Mouse (Mus musculus) G1E-ER4 (cell line): ENCODE results near the gene Wdr48. TPM values are rescaled to one million over a fixed set of nuclear protein-coding genes. Genes with fewer than 3 reads are reported as not detected.

Experiments used
- GATA1 ChIP-seq: IDR thresholded peaks from one replicate; pipeline ENCODE4 v1.8.0; 2012; ENCODE audit warnings: low read length, inconsistent platforms
- polyA plus RNA-seq: library from polyadenylated mRNA; stranded (reverse); fragments of >175 nt; gene quantifications from 2 replicates; pipeline ENCODE4 v1.2.3, GENCODE M21; 2012

The Wdr48 gene
- polyA plus RNA-seq, 1 experiment = 29.5 TPM

GRCm38 (mm10) chr9:119943326-119943725, 48.6 kb downstream of the Wdr48 start:
- no peak for TF ChIP-seq GATA1

DNA sequence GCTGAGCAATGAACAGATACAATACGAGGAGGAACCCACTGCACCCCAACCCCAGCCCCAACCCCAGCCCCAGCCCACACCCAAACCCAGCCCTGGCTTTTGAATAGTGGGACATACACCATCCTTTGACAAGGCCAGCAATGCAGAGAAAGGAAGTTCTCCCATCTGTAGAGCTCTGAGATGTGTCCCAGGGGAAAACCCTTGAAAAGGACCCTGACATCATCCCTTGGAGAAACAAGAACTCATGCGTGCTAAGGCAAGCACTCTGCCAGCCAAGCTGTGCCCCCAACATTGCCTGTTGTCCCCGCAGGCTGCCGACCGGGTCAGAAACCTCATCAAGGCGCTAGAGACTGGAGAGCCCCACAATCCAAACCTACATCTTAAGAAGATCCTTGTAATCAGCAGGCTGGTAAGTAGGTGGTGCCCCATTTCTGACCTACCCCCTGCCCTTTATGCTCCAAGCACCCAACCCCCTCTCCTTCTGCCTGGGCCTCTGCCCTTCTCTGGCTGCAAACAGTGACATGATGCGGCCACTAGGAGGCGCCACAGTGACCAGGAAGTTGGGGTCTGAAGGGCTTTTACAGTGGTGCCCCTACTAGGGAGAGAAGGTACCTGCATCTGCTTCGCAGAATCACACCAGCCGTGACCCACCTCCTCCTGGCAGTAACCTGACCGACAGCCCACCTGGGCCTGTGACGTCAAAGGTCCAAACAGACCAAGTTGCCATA, 50.7 kb downstream of the Wdr48 start:
- TF ChIP-seq GATA1 = no peak

- no peak for TF ChIP-seq GATA1
Observed at GRCm38 (mm10) chr9:119948804-119949203, 54.1 kb downstream of the Wdr48 start.

DNA sequence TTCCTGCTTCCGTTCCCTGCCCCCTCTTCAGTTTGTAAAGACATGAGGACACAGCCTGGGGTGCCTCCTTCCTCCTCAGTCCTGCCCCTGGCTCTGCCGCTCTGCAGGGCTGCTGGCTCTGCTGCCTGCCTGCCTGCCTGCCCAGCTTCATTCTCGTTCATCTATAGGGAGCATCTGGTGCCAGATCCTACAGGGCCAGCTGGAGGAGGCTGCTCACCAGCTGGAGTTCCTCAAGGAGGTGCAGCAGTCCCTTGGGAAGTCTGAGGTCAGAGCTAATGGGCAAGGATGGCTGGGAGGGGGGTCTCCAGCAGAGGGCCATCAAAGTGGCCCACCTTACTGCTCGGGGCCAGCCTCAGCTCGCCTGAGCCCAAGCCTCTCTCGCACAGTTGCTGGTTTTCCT, 55.8 kb downstream of the Wdr48 start:
- TF ChIP-seq GATA1 = no peak

GRCm38 (mm10) chr9:119951388-119951787, 56.7 kb downstream of the Wdr48 start:
- TF ChIP-seq GATA1 = no peak

DNA sequence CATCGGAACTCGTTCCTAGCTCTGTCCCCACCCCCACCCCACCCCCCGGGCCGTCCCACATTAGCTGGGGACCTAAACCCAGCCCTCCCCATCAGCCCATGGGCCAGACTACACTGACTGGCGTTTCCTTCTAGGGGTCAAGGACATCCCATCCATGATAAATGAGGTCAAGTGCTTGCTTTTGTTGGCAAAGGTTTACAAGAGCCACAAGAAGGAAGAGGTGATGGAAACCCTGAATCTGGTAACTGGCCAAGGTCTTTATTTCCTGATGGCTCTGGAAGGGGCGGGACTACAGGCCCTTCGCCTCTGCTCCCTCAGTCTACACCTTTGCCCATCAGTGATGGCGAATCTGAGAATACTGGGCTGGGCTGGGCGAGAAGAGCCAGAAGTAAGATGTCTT, 64.2 kb downstream of the Wdr48 start:
- no peak for TF ChIP-seq GATA1

DNA sequence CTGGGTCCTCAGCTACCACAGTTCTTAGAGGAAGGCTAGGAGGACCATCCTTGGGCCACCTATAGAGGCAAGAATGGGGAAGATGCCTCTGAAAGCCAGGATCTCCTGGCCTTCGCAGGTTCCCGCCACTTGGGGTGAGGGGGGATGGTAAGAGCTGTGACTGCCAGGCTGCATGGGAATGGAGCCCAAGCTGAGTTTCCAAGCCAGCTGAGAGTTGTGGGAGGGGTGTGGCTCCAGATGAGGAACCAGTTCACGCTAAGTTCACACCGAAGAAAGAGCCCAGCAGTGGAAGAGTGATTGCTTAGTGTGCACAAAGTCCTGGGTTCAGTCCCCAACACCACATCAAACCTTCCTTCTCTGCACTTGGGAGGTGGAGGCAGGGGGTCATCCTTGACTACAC, 67.5 kb downstream of the Wdr48 start:
- TF ChIP-seq GATA1 = no peak

GRCm38 (mm10) chr9:119962987-119963667, 68.4 kb downstream of the Wdr48 start:
- TF ChIP-seq GATA1 = no peak

- no peak for TF ChIP-seq GATA1
Observed at GRCm38 (mm10) chr9:119964206-119964605, 69.5 kb downstream of the Wdr48 start.

DNA sequence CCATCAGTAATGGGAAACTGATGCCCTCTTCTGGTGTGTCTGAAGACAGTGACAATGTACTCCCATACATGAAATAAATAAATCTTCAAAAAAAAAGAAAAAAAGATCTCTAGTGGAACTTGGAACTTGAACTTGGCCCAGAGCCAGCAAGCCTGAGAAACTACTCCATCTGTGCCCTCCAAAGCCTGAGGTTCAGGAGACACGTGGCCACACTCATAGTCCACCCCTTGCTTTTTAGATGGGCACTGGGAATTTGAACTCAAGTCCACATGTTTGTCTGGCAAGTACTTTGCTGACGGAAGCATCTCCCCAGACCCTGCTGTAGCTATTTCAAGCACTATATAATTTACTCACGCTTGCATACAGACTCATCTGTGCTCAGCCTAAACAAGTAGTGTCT, 70.5 kb downstream of the Wdr48 start:
- TF ChIP-seq GATA1 = no peak

- TF ChIP-seq GATA1 = no peak
Observed at GRCm38 (mm10) chr9:119966221-119966910, 71.7 kb downstream of the Wdr48 start.

DNA sequence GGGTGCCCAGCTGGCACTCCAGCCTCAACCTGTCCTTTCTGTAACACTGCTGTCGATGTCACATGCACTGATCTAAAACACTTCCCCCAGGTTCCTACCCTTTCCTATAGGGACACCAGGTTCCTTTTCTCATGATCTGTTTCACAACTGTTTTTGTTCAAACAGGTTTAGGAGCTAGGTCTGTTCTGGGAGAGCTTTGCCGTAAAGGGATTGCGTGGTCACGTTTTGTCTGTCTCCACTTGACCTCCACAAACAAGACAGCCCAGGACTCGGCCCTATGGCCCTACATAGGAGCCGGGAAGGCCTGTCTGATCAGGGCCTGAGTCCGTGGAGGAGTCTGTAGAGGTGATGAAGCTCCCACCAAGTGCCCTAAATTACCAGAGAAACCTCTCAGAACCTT, 75.1 kb downstream of the Wdr48 start:
- no peak for TF ChIP-seq GATA1

- TF ChIP-seq GATA1 = no peak
Observed at GRCm38 (mm10) chr9:119970221-119970620, 75.5 kb downstream of the Wdr48 start.

GRCm38 (mm10) chr9:119970763-119971656, 76.3 kb downstream of the Wdr48 start:
- TF ChIP-seq GATA1 = no peak

DNA sequence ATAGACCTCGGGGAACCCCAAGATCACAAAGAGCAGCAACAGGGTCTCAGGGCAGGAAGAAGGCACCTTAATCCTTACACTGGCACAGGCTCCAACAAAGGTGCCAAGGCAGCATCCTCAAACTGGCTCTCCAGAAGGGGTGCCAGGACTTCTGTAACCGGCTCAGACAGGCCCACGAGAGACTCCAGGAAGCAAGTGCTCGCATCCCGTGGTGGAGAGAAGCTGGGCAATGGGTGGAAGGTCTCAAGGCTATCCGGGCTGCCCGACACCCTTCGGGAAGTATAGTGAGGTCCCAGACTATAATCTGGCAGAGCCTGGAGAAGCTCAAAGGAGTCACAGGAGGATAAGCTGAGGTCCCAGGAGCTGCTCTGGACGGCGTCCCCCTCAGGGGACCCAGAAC, 77.5 kb downstream of the Wdr48 start:
- TF ChIP-seq GATA1 = no peak
